Mouse (Mus musculus) olfactory bulb, adult 2 months (tissue): ENCODE measurements around the gene Serpine1.

Experiments
- CTCF ChIP-seq: fragments of 200-500 bp; IDR thresholded peaks from 2 replicates; pipeline ENCODE4 v1.5.1; 2012; ENCODE audit warnings: low read depth, mild to moderate bottlenecking, low read length, moderate library complexity; ENCODE audit not compliant: insufficient read depth
- POLR2A ChIP-seq: fragments of 200-500 bp; IDR thresholded peaks from 2 replicates; pipeline ENCODE4 v1.6.1; 2012; ENCODE audit warnings: mild to moderate bottlenecking, low read depth, low read length, moderate library complexity; ENCODE audit not compliant: insufficient read depth

DNA sequence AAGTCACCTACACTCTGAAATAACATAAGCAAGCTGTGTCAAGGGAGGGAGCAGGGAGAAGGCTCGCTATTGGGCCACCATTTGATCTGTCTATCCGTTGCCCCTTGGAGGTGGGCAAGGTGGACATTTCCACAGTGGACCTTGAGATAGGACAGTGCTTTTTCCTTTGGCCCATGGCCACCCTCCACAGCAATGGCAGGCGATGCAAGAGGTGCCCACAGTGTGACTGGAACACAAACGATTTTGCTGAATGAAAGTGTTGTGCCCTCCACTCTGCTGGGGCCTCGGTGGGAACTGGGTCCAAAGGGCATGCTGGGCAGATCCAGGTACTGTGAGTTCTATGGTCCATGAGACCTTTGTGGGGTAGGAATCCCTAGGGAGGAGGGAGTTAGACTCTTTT, 9.5 kb downstream of the Serpine1 start:
- no peak for TF ChIP-seq CTCF
- no peak for TF ChIP-seq POLR2A
